Mouse (Mus musculus) left cerebral cortex, postnatal 4 days (tissue): ENCODE data around the gene Cadm1. TPM values are rescaled to one million over a fixed set of nuclear protein-coding genes. Genes with fewer than 3 reads are reported as not detected.

Experiments used
- DNase-seq: peaks from one replicate; pipeline ENCODE4 v3.0.0-alpha.2; 2022
- intact Hi-C: fragments of 180-260 bp; cut with DNase I; formaldehyde crosslinking; loops from one replicate; pipeline ENCODE4 v1.15.1; 2025
- total RNA-seq, 2 experiments: library from RNA; stranded (reverse); gene quantifications; 2 replicates each; pipeline ENCODE4 v1.2.3; 2021

Gene Cadm1
- total RNA-seq, 2 experiments from 2014 or later: 235 to 290 TPM

- DNase-seq: no peak
- intact Hi-C loops: no loop called here
Observed at GRCm38 (mm10) chr9:47906521-47906920, 376.5 kb downstream of the Cadm1 start.
